Mouse (Mus musculus): ENCODE data around the gene Lag3.

- TF ChIP-seq CTCF (IDR thresholded peaks at IDR 0.05; ENCODE audit: borderline replicate concordance, extremely low read depth, insufficient read depth, insufficient read length): no peak
- no peak for TF ChIP-seq POLR2A (IDR thresholded peaks at IDR 0.05; ENCODE audit: borderline replicate concordance, extremely low read depth, insufficient read depth, insufficient read length, poor library complexity, severe bottlenecking)
Measured at GRCm38 (mm10) chr6:124888555-124889125, 22.9 kb downstream of the Lag3 start.

Data from brain, embryonic 14.5 days (tissue).